Mouse (Mus musculus) brain, embryonic 14.5 days (tissue): ENCODE data around the gene Gfy.

Source experiments
- CTCF ChIP-seq: fragments of 200-500 bp; IDR thresholded peaks from 2 replicates; pipeline ENCODE4 v1.5.1; 2012; ENCODE audit warnings: inconsistent platforms, mild to moderate bottlenecking, moderate library complexity, borderline replicate concordance; ENCODE audit not compliant: insufficient read depth, insufficient read length; ENCODE audit errors: extremely low read depth
- POLR2A ChIP-seq: fragments of 200-500 bp; IDR thresholded peaks from 2 replicates; pipeline ENCODE4 v1.6.1; 2012; ENCODE audit warnings: mild to moderate bottlenecking, inconsistent platforms, borderline replicate concordance; ENCODE audit not compliant: poor library complexity, insufficient read depth, insufficient read length, severe bottlenecking; ENCODE audit errors: extremely low read depth

DNA sequence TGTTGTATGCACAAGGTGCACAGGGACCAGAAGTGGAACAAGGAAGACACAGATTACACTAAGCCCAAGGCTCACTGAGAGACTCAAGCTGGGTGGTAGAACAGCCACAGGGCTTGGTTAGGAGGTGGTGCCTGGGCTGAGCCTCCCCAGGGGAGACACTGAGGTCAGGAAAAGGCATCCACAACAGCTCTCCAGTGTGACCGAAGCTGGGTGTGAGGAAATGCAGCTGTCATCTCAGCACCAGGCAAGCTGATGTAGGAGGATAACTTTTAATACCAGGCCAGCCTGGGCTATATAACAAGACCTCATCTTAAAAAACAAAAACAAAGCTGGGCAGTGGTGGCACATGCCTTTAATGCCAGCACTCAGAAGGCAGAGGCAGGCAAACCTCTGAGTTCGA lies 11.8 kb upstream of the Gfy start:
- TF ChIP-seq CTCF (no peak), POLR2A (no peak)
